Comparison of ENCODE assay signal across 7 mouse cellular contexts in genomic region chrX:159256040-159256852, GRCm38 (mm10). TPM values are rescaled to one million over a fixed set of nuclear protein-coding genes. Genes with fewer than 3 reads are reported as not detected.
DNase-seq lines count a peak whose midpoint lies in the region; ATAC-seq and TF ChIP-seq lines count a peak whose summit lies in the region.

No protein-coding gene starts in this region.

- H3K4me3 ChIP-seq in C2C12 (ENCODE audit: insufficient read depth, poor library complexity, severe bottlenecking) = peak overlapping the region; percentile 48
- H3K4me3 ChIP-seq in gastrocnemius, adult 2 months = peak overlapping the region; percentile 89
- H3K4me3 ChIP-seq in liver, embryonic 15.5 days (replicated peaks) = peak overlapping the region; percentile 73

- TF ChIP-seq CTCF in C2C12 (IDR thresholded peaks at IDR 0.05; ENCODE audit: control insufficient read depth, insufficient read depth, insufficient read length) = no peak
- TF ChIP-seq CTCF in gastrocnemius, adult 2 months (IDR thresholded peaks at IDR 0.05) = no peak

- intact Hi-C loops in gastrocnemius, adult 2 months (cut with DNase I) = loop anchor here (5.0 kb wide), 1 partner anchor 209 kb away; no protein-coding TSS in a partner anchor

- WGBS in liver, embryonic 15.5 days (ENCODE audit: insufficient replicate concordance) = 13% methylated on average over 48 of the region's 57 CpGs

- peak; percentile 37 for DNase-seq in 3134 (ENCODE audit: extremely low read depth, insufficient read length, low spot score)
- peak; percentile 35 for DNase-seq in cerebellum, adult 8-10 months
- DNase-seq in gastrocnemius, adult 2 months = peak; percentile 37
- DNase-seq in kidney, adult 9 months = peak; percentile 10
- DNase-seq in right cerebral cortex, postnatal 25 days = peak; percentile 21

- peak overlapping the region; percentile 56 for H3ac ChIP-seq in C2C12 (ENCODE audit: control insufficient read depth, insufficient read length, low read depth)

- peak overlapping the region; percentile 75 for H3K9ac ChIP-seq in liver, embryonic 15.5 days

- no peaks in the 10 kb centered on the region for H3K27me3 ChIP-seq in C2C12 (ENCODE audit: control insufficient read depth, insufficient read depth, insufficient read length)
- no peaks in the 10 kb centered on the region for H3K27me3 ChIP-seq in liver, embryonic 15.5 days

- peaks cover 50% of the 10 kb centered on the region for H3K79me2 ChIP-seq in C2C12 (ENCODE audit: control insufficient read depth, insufficient read depth)

- no peaks in the 10 kb centered on the region for H3K36me3 ChIP-seq in C2C12 (ENCODE audit: control insufficient read depth, insufficient read depth)
- no peaks in the 10 kb centered on the region for H3K36me3 ChIP-seq in liver, embryonic 15.5 days (replicated peaks)

- peaks cover 12% of the 10 kb centered on the region; the same call in 1 of the 2 replicates for H3K4me1 ChIP-seq in liver, embryonic 15.5 days (replicated peaks)

- H3K9me3 ChIP-seq in liver, embryonic 15.5 days (replicated peaks) = no peaks in the 10 kb centered on the region

- ATAC-seq in liver, embryonic 15.5 days (ENCODE audit: insufficient read depth) = no peak

- peak overlapping the region; percentile 89 for H3K4me2 ChIP-seq in liver, embryonic 15.5 days

- H3K79me3 ChIP-seq in C2C12 (ENCODE audit: low read depth) = peaks cover 16% of the 10 kb centered on the region

- H3K27ac ChIP-seq in gastrocnemius, adult 2 months = peak overlapping the region; percentile 93
- peak overlapping the region; percentile 72 for H3K27ac ChIP-seq in liver, embryonic 15.5 days (replicated peaks)

TF ChIP-seq in C2C12, 6 proteins besides CTCF, POLR2A, EP300 and RAD21:
- TF ChIP-seq USF1 (IDR thresholded peaks at IDR 0.05; ENCODE audit: low read depth) = no peak
- no peak for TF ChIP-seq MYOG (IDR thresholded peaks at IDR 0.05; ENCODE audit: control insufficient read depth, extremely low read depth, insufficient read length)
- no peak for TF ChIP-seq FOSL1 (IDR thresholded peaks at IDR 0.05; ENCODE audit: insufficient read depth, low read length, poor library complexity, severe bottlenecking)
- no peak for TF ChIP-seq MYOD1 (IDR thresholded peaks at IDR 0.05; ENCODE audit: control insufficient read depth, insufficient read length, low read depth)
- TF ChIP-seq MAX (IDR thresholded peaks at IDR 0.05) = no peak
- TF ChIP-seq CEBPB (IDR thresholded peaks at IDR 0.05; ENCODE audit: low read depth) = no peak

RNA-seq across cellular contexts. Expression of gene Rps6ka3, which starts 46.1 kb away (rescaled TPM):
- polyA plus RNA-seq in C2C12 (2012; fragmentation: generic; extraction: Trizol) = 7.3 TPM
- total RNA-seq in gastrocnemius, adult 2 months (2021) = 10 to 100 TPM; 53.7 to 59.4 TPM
- polyA plus RNA-seq in liver, embryonic 15.5 days (2015; fragmentation: Nextera tagmentation; extraction: Ambion mirVana) = 1.3 and 1.4 TPM in 2 replicates
